Mouse (Mus musculus) MEL (cell line): ENCODE measurements at regions not wholly inside any gene's neighbourhood (a gene's known extent, or its start where the extent isn't known, plus 50 kb on each side); places are given as distances from the start of the nearest gene placed in this dataset.

Source experiments
- DNase-seq: peaks from one replicate; pipeline ENCODE4 v3.0.0; 2011; ENCODE audit warnings: low read depth, low spot score
- H3K27ac ChIP-seq: 2 replicates; pipeline ENCODE4 v1.5.1; 2012; ENCODE audit warnings: low read depth, mild to moderate bottlenecking, control low read depth, low read length, moderate library complexity; ENCODE audit not compliant: control insufficient read depth
- H3K27me3 ChIP-seq, 2 experiments: fragments of 150-350 bp in 1 of 2; sonication (generic) in 1 of 2; 2 replicates each; pipeline ENCODE4 v1.6.1; 2012; ENCODE audit warnings: low read length in 2 of 2, mild to moderate bottlenecking in 2 of 2, improper control_type of control experiment in 1 of 2, moderate library complexity in 1 of 2; ENCODE audit not compliant: insufficient read depth in 2 of 2, control insufficient read depth in 1 of 2
- H3K36me3 ChIP-seq, 2 experiments: 2 replicates each; pipeline ENCODE4 v1.6.1; 2012 to 2014; ENCODE audit warnings: low read length in 2 of 2, improper control_type of control experiment in 1 of 2, inconsistent platforms in 1 of 2, mild to moderate bottlenecking in 1 of 2; ENCODE audit not compliant: insufficient read depth in 2 of 2, control insufficient read depth in 1 of 2
- H3K4me1 ChIP-seq, 2 experiments: fragments of 150-350 bp in 1 of 2; sonication (generic) in 1 of 2; 2 replicates each; pipeline ENCODE4 v1.6.1; 2012; ENCODE audit warnings: low read length in 2 of 2, improper control_type of control experiment in 1 of 2, mild to moderate bottlenecking in 1 of 2; ENCODE audit not compliant: insufficient read depth in 2 of 2, control insufficient read depth in 1 of 2
- H3K4me3 ChIP-seq, 2 experiments: fragments of 150-350 bp in 1 of 2; sonication (generic) in 1 of 2; 2 replicates each; pipeline ENCODE4 v1.5.1; 2012; ENCODE audit warnings: low read depth in 2 of 2, low read length in 2 of 2, mild to moderate bottlenecking in 2 of 2, moderate library complexity in 2 of 2, control low read depth in 1 of 2, improper control_type of control experiment in 1 of 2; ENCODE audit not compliant: control insufficient read depth in 1 of 2, insufficient read depth in 1 of 2
- H3K79me2 ChIP-seq: 2 replicates; pipeline ENCODE4 v1.6.1; 2012; ENCODE audit warnings: mild to moderate bottlenecking, low read length, moderate library complexity; ENCODE audit not compliant: control insufficient read depth, poor library complexity, insufficient read depth
- H3K9ac ChIP-seq: 2 replicates; pipeline ENCODE4 v1.6.1; 2012; ENCODE audit warnings: low read depth, mild to moderate bottlenecking, control low read depth, low read length, moderate library complexity; ENCODE audit not compliant: control insufficient read depth, poor library complexity, severe bottlenecking
- H3K9me3 ChIP-seq: fragments of 150-350 bp; sonication (generic); replicated peaks from 2 replicates; pipeline ENCODE4 v1.6.1; 2012; ENCODE audit warnings: mild to moderate bottlenecking, low read length, improper control_type of control experiment, moderate library complexity; ENCODE audit not compliant: insufficient read depth
- BHLHE40 ChIP-seq: IDR thresholded peaks from 2 replicates; pipeline ENCODE4 v1.6.1; 2012; ENCODE audit warnings: low read depth, mild to moderate bottlenecking, inconsistent platforms, low read length, improper control_type of control experiment, borderline replicate concordance
- CHD1 ChIP-seq: IDR thresholded peaks from 2 replicates; pipeline ENCODE4 v1.6.1; 2012; ENCODE audit warnings: low read depth, mild to moderate bottlenecking, inconsistent platforms, low read length, improper control_type of control experiment
- CTCF ChIP-seq, 3 experiments: IDR thresholded peaks in 2 of 3; conservative IDR thresholded peaks in 1 of 3; 2 replicates each; pipeline ENCODE4 v1.5.1; 2011 to 2012; ENCODE audit warnings: low read length in 3 of 3, low read depth in 2 of 3, mild to moderate bottlenecking in 2 of 3, improper control_type of control experiment in 1 of 3, inconsistent platforms in 1 of 3, mixed read lengths in 1 of 3, moderate library complexity in 1 of 3; ENCODE audit not compliant: control insufficient read depth in 1 of 3, insufficient read depth in 1 of 3, poor library complexity in 1 of 3, severe bottlenecking in 1 of 3
- E2F4 ChIP-seq: IDR thresholded peaks from 2 replicates; pipeline ENCODE4 v1.6.1; 2011; ENCODE audit warnings: low read depth, low read length, improper control_type of control experiment, borderline replicate concordance
- ELF1 ChIP-seq: IDR thresholded peaks from 2 replicates; pipeline ENCODE4 v1.6.1; 2014; ENCODE audit warnings: low read depth, mild to moderate bottlenecking, inconsistent platforms, low read length, improper control_type of control experiment, moderate library complexity
- ETS1 ChIP-seq: IDR thresholded peaks from 2 replicates; pipeline ENCODE4 v1.6.1; 2012; ENCODE audit warnings: low read depth, mild to moderate bottlenecking, inconsistent platforms, low read length, improper control_type of control experiment, moderate library complexity
- GABPA ChIP-seq: IDR thresholded peaks from 2 replicates; pipeline ENCODE4 v1.6.1; 2012; ENCODE audit warnings: low read depth, mild to moderate bottlenecking, inconsistent platforms, low read length, improper control_type of control experiment, moderate library complexity
- JUND ChIP-seq: IDR thresholded peaks from 2 replicates; pipeline ENCODE4 v1.6.1; 2011; ENCODE audit warnings: low read depth, mild to moderate bottlenecking, improper control_type of control experiment, low read length
- KAT2A ChIP-seq: conservative IDR thresholded peaks from 2 replicates; pipeline ENCODE4 v1.6.1; 2012; ENCODE audit warnings: low read depth, low read length, improper control_type of control experiment, inconsistent platforms
- MAFK ChIP-seq: IDR thresholded peaks from 2 replicates; pipeline ENCODE4 v1.6.1; 2011; ENCODE audit warnings: low read depth, mild to moderate bottlenecking, low read length, improper control_type of control experiment, borderline replicate concordance
- NELFE ChIP-seq: IDR thresholded peaks from 2 replicates; pipeline ENCODE4 v1.6.1; 2011; ENCODE audit warnings: low read depth, low read length, improper control_type of control experiment
- NRF1 ChIP-seq: IDR thresholded peaks from 2 replicates; pipeline ENCODE4 v1.6.1; 2014; ENCODE audit warnings: low read depth, mild to moderate bottlenecking, inconsistent platforms, low read length, improper control_type of control experiment, moderate library complexity; ENCODE audit not compliant: poor library complexity, insufficient read depth, severe bottlenecking
- POLR2A ChIP-seq, 2 experiments: IDR thresholded peaks; 2 replicates each; pipeline ENCODE4 v1.6.1; 2011 to 2012; ENCODE audit warnings: low read length in 2 of 2, mild to moderate bottlenecking in 2 of 2, control low read depth in 1 of 2, improper control_type of control experiment in 1 of 2, low read depth in 1 of 2, moderate library complexity in 1 of 2; ENCODE audit not compliant: control insufficient read depth in 1 of 2, insufficient read depth in 1 of 2, poor library complexity in 1 of 2
- RCOR1 ChIP-seq: IDR thresholded peaks from 2 replicates; pipeline ENCODE4 v1.6.1; 2012; ENCODE audit warnings: low read depth, mild to moderate bottlenecking, inconsistent platforms, low read length, improper control_type of control experiment
- SIN3A ChIP-seq: IDR thresholded peaks from 2 replicates; pipeline ENCODE4 v1.6.1; 2012; ENCODE audit warnings: low read length, improper control_type of control experiment, inconsistent platforms
- TAL1 ChIP-seq: IDR thresholded peaks from 2 replicates; pipeline ENCODE4 v1.6.1; 2012; ENCODE audit warnings: mild to moderate bottlenecking, inconsistent platforms, low read length, moderate library complexity, mixed read lengths
- TBP ChIP-seq: IDR thresholded peaks from 2 replicates; pipeline ENCODE4 v1.8.0; 2011; ENCODE audit warnings: low read depth, low read length, improper control_type of control experiment
- ZKSCAN1 ChIP-seq: IDR thresholded peaks from 2 replicates; pipeline ENCODE4 v1.6.1; 2012; ENCODE audit warnings: low read depth, mild to moderate bottlenecking, inconsistent platforms, low read length, improper control_type of control experiment, moderate library complexity
- ZMIZ1 ChIP-seq: IDR thresholded peaks from 2 replicates; pipeline ENCODE4 v1.6.1; 2012; ENCODE audit warnings: low read depth, mild to moderate bottlenecking, inconsistent platforms, low read length, improper control_type of control experiment, moderate library complexity

DNA sequence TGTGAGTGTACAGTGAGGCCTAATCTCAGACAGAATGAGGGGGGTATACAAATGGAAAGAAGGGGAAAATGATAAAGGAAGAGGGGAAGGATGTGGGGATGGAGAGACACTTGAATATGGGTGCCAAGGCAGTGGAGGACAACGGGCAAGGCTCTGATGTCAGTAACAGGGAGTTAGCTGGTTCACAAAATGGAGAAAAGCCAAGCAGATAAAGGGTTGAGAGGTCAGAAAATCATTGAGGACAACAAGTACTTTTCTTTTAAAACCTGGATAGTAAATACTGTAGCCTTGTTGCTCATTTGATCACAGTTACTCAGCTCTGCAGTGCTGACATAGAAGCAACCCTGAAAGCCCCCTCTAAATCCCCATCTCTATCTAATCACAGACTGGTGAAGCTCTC, 588.3 kb downstream of the Pdcd6ip start:
- no peaks in the 10 kb centered on the region for H3K4me1 ChIP-seq
- H3K4me3 ChIP-seq: no peak overlapping the region
- no peaks in the 10 kb centered on the region for H3K27me3 ChIP-seq
- H3K27ac ChIP-seq: no peak overlapping the region
- H3K79me2 ChIP-seq: no peaks in the 10 kb centered on the region
- DNase-seq: no peak
- no peaks in the 10 kb centered on the region for H3K9me3 ChIP-seq
- H3K36me3 ChIP-seq: no peaks in the 10 kb centered on the region
- TF ChIP-seq NELFE (no peak), KAT2A (no peak), POLR2A (IDR thresholded peaks at IDR 0.05; ENCODE audit: control insufficient read depth in 1 of 2, insufficient read depth in 1 of 2, low read depth in 1 of 2, low read length in 2 of 2, poor library complexity in 1 of 2) (no peak), E2F4 (no peak), MAFK (no peak), ETS1 (no peak), ELF1 (no peak), TBP (no peak), CHD1 (no peak), NRF1 (no peak), JUND (no peak), GABPA (no peak)
- no peak overlapping the region for H3K9ac ChIP-seq

- Histone ChIP-seq H3K27me3 (no peaks in the 10 kb centered on the region), H3K9me3 (no peaks in the 10 kb centered on the region)
- TF ChIP-seq CTCF (IDR thresholded peaks at IDR 0.05 in 2 of 3, conservative IDR thresholded peaks at IDR 0.05 in 1 of 3; ENCODE audit: control insufficient read depth in 1 of 3, insufficient read depth in 1 of 3, low read depth in 2 of 3, low read length in 3 of 3, poor library complexity in 1 of 3, severe bottlenecking in 1 of 3) (no peak), TAL1 (no peak), MAFK (no peak), SIN3A (no peak), BHLHE40 (no peak), RCOR1 (no peak), ZKSCAN1 (no peak), ZMIZ1 (no peak)
- TF ChIP-seq, all 39 proteins: peak for 0
- Histone ChIP-seq H3K4me1 (no peaks in the 10 kb centered on the region), H3K9ac (no peak overlapping the region), H3K27ac (no peak overlapping the region), H3K79me2 (no peaks in the 10 kb centered on the region), H3K36me3 (no peaks in the 10 kb centered on the region), H3K4me3 (no peak overlapping the region)
- no peak for DNase-seq
Observed at GRCm38 (mm10) chr9:113115576-113115975, 592.5 kb downstream of the Pdcd6ip start.
